Mouse (Mus musculus) G1E (cell line): ENCODE results near the gene Agpat3.

Source experiments
- CTCF ChIP-seq: IDR thresholded peaks from 2 replicates; pipeline ENCODE4 v1.5.1; 2012; ENCODE audit warnings: low read depth, low read length, inconsistent platforms, mixed read lengths
- GATA1 ChIP-seq: IDR thresholded peaks from 2 replicates; pipeline ENCODE4 v1.6.1; 2012; ENCODE audit warnings: borderline replicate concordance, low read length, inconsistent platforms, mixed read lengths
- POLR2AphosphoS5 ChIP-seq: IDR thresholded peaks from 2 replicates; pipeline ENCODE4 v1.6.1; 2012; ENCODE audit warnings: low read depth, low read length, inconsistent platforms; ENCODE audit not compliant: insufficient replicate concordance
- TAL1 ChIP-seq: conservative IDR thresholded peaks from 2 replicates; pipeline ENCODE4 v1.6.1; 2012; ENCODE audit warnings: low read depth, low read length, inconsistent platforms, mixed read lengths

DNA sequence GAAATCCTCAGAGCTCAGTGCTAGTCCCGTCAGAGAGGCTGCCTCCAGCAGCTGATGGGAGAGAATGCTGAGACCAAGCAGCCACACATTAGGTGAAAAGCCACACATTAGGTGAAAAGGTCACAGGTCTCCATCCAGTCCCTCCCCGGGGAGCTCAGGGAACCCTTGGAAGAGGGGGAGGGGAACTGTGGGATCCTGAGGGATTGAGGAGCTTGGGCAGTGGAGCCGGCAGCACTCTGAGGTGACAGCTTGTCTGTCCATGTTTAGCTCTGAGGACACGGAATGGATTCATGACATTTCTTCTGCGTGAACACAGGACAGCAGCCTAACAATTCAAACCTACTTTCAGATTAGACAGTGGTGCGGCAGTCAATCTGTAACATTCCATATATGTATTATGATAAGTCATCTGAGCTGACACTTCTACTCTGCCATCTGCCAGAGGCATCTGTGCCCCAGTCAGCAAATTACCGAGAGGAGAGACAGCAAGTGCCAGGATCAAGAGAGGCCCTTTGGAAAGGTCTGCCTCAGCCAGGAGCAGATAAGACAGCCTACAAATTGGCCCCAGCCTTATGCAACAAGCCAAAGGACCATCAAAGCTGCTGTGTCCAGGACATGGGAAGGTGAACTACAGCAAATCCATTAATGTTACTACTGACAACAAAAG is 28.9 kb downstream of the Agpat3 start:
- no peak for TF ChIP-seq CTCF
- TF ChIP-seq GATA1, result no peak
- TF ChIP-seq TAL1, result no peak
- TF ChIP-seq POLR2AphosphoS5, result no peak
